ENCODE assay signal across 9 mouse cellular contexts in genomic region chr8:45874945-45875626, GRCm38 (mm10). TPM values are rescaled to one million over a fixed set of nuclear protein-coding genes. Genes with fewer than 3 reads are reported as not detected.
DNase-seq lines count a peak whose midpoint lies in the region; ATAC-seq and TF ChIP-seq lines count a peak whose summit lies in the region.
"Had no signal": no experiment of that assay in that cellular context is flagged by ENCODE, and none has a peak within 500 bp of the region (broad histone marks: within the 10 kb centered on the region; RNA-seq: fewer than 3 reads in every experiment).

No protein-coding gene starts in this region.

- WGBS in hindbrain, embryonic 11.5 days: 32% methylated on average over 10 of the region's 10 CpGs
- 27% methylated on average over 10 of the region's 10 CpGs for WGBS in lung, embryonic 16.5 days

- H3K36me3 ChIP-seq in hindbrain, embryonic 11.5 days (ENCODE audit: control insufficient read depth, insufficient read depth, low read length): no peaks in the 10 kb centered on the region
- H3K36me3 ChIP-seq in lung, embryonic 16.5 days (ENCODE audit: control insufficient read depth, insufficient read depth, low read length): no peaks in the 10 kb centered on the region

- no peak for TF ChIP-seq CTCF in gastrocnemius, adult 2 months (IDR thresholded peaks at IDR 0.05)

- H3K9ac ChIP-seq in hindbrain, embryonic 11.5 days (ENCODE audit: low read depth, low read length): peak overlapping the region; percentile 44
- peak overlapping the region; percentile 34; the same call in 1 of the 2 replicates for H3K9ac ChIP-seq in lung, embryonic 16.5 days (ENCODE audit: low read length)

- peak; percentile 50 for ATAC-seq in common myeloid progenitor, adult 5-6 weeks (replicated peaks; ENCODE audit: low read depth, poor library complexity, severe bottlenecking)
- ATAC-seq in hindbrain, embryonic 11.5 days (ENCODE audit: low FRiP score): peak; percentile 90
- peak; percentile 94 for ATAC-seq in lung, embryonic 16.5 days (ENCODE audit: low read depth)
- no peak for ATAC-seq in monocyte, adult 5-6 weeks (replicated peaks; ENCODE audit: insufficient number of reproducible peaks, low FRiP score, low TSS enrichment, poor library complexity, severe bottlenecking)

- no peak overlapping the region for H3K4me2 ChIP-seq in hindbrain, embryonic 11.5 days (replicated peaks; ENCODE audit: low read depth, low read length)
- peak overlapping the region; percentile 10; the same call in 1 of the 2 replicates for H3K4me2 ChIP-seq in lung, embryonic 16.5 days (ENCODE audit: low read depth, low read length)

- H3K27ac ChIP-seq in gastrocnemius, adult 2 months: peak overlapping the region; percentile 87
- H3K27ac ChIP-seq in hindbrain, embryonic 11.5 days (ENCODE audit: low read depth, low read length): peak overlapping the region; percentile 38
- H3K27ac ChIP-seq in lung, embryonic 16.5 days (ENCODE audit: low read length): peak overlapping the region; percentile 95

- H3K4me3 ChIP-seq in gastrocnemius, adult 2 months: peak overlapping the region; percentile 17
- H3K4me3 ChIP-seq in hindbrain, embryonic 11.5 days (ENCODE audit: low read depth, low read length): no peak overlapping the region
- H3K4me3 ChIP-seq in lung, embryonic 16.5 days (ENCODE audit: low read length): no peak overlapping the region

- no peaks in the 10 kb centered on the region for H3K9me3 ChIP-seq in hindbrain, embryonic 11.5 days (ENCODE audit: control insufficient read depth, low read length)
- H3K9me3 ChIP-seq in lung, embryonic 16.5 days (ENCODE audit: control insufficient read depth, low read length): 0 out of 2 replicates have a peak, but pooled peaks cover 2% of the 10 kb centered on the region

- DNase-seq in adrenal gland, adult 18-20 months (ENCODE audit: low spot score in 2 of 2): peak; percentile 65 to 72
- DNase-seq in gastrocnemius, adult 2 months: peak; percentile 87
- DNase-seq in hindbrain, embryonic 11.5 days (ENCODE audit: low spot score): peak; percentile 64
- DNase-seq in layer of hippocampus, adult 8-10 months (ENCODE audit: low spot score in 2 of 2): peak; percentile 42 to 48
- peak; percentile 50 for DNase-seq in right cerebral cortex, adult 18-20 months

- H3K4me1 ChIP-seq in hindbrain, embryonic 11.5 days (replicated peaks; ENCODE audit: control insufficient read depth, insufficient read depth, low read length): no peaks in the 10 kb centered on the region
- peaks cover 10% of the 10 kb centered on the region for H3K4me1 ChIP-seq in lung, embryonic 16.5 days (replicated peaks; ENCODE audit: control insufficient read depth, insufficient read depth, low read length)

- H3K27me3 ChIP-seq in hindbrain, embryonic 11.5 days (ENCODE audit: control insufficient read depth, insufficient read depth, low read length): no peaks in the 10 kb centered on the region
- no peaks in the 10 kb centered on the region for H3K27me3 ChIP-seq in lung, embryonic 16.5 days (ENCODE audit: control insufficient read depth, insufficient read depth, low read depth, low read length)

- intact Hi-C loops in gastrocnemius, adult 2 months (cut with DNase I): no loop called here

RNA-seq across cellular contexts. Expression of gene Pdlim3, which starts 10.2 kb away (rescaled TPM):
- 1 to 10 TPM; 1.1 to 2.5 TPM for total RNA-seq in adrenal gland, adult 18-20 months (2021)
- total RNA-seq in common myeloid progenitor, adult 5-6 weeks (2017): 0.29 TPM in 1 of 2 replicates, not detected in the other
- total RNA-seq in gastrocnemius, adult 2 months (2021): 100 to 1,000 TPM; 516 to 675 TPM
- 2.9 and 3.4 TPM in 2 replicates for polyA plus RNA-seq in hindbrain, embryonic 11.5 days (2014; fragmentation: Nextera tagmentation; extraction: Ambion mirVana)
- 1 to 10 TPM in 2 of 4 experiments, under 1 TPM in 2; 0.97 to 2.0 (median 1.3) TPM for total RNA-seq in layer of hippocampus, adult 8-10 months (2022)
- polyA plus RNA-seq in lung, embryonic 16.5 days (2015; fragmentation: Nextera tagmentation; extraction: Ambion mirVana): 45.5 and 48.6 TPM in 2 replicates
- not detected in 3 replicates for total RNA-seq in monocyte, adult 5-6 weeks (2017)

RNA-seq across cellular contexts. Expression of gene Ccdc110, which starts 59.3 kb away (rescaled TPM):
- total RNA-seq in adrenal gland, adult 18-20 months (2021): not detected
- not detected in 2 replicates for total RNA-seq in common myeloid progenitor, adult 5-6 weeks (2017)
- not detected for total RNA-seq in gastrocnemius, adult 2 months (2021)
- polyA plus RNA-seq in hindbrain, embryonic 11.5 days (2014; fragmentation: Nextera tagmentation; extraction: Ambion mirVana): not detected in 2 replicates
- total RNA-seq in layer of hippocampus, adult 8-10 months (2022): 1 to 10 TPM in 1 of 4 experiments, under 1 TPM in 3; 0.45 to 1.2 (median 0.67) TPM
- polyA plus RNA-seq in lung, embryonic 16.5 days (2015; fragmentation: Nextera tagmentation; extraction: Ambion mirVana): not detected in 2 replicates
- total RNA-seq in monocyte, adult 5-6 weeks (2017): not detected in 3 replicates
- total RNA-seq: neutrophil, adult 5-6 weeks had no signal

Comparison
In these comparisons a context has a peak if more than half of its experiments do, and no peak if none do; other contexts are left out.
1. H3K27ac ChIP-seq: peak in every context shown above with its lines; median percentile 95 in lung, embryonic 16.5 days; 87 in gastrocnemius, adult 2 months; 38 in hindbrain, embryonic 11.5 days.
2. RNA of gene Pdlim3, which starts 10.2 kb away (total RNA-seq): 516 to 675 TPM in gastrocnemius, adult 2 months; 1.1 to 2.5 TPM in adrenal gland, adult 18-20 months, 0.97 to 2.0 TPM in layer of hippocampus, adult 8-10 months, 0.29 TPM in common myeloid progenitor, adult 5-6 weeks and not detected in monocyte, adult 5-6 weeks; every median in the first group is over 100 times any median in the second.
3. Peak in every context shown above with its lines, with median percentiles within 50 percentile points of each other: DNase-seq.